18 mouse cellular contexts compared by ENCODE assay signal in the genomic region with DNA sequence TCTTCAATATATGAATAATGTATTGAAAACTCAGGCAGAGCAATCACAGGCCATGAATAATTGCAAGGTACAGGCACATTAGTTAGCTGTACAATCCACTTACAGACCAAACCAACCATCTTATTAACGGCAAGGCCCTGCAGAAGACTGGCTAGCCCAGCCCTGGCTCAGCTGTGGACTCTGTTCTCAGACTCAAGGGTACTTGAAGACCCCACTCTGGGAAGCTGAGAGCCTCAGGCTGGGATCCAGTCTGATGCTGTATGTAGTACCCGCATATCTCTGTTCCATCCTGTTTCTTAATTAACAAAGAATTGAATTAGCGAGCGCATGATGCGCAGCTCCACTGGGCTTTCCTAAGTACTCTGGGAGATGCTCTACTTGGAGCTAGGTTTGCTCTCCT.
DNase-seq lines count a peak whose midpoint lies in the region; ATAC-seq lines count a peak whose summit lies in the region.
"Had no signal": no experiment of that assay in that cellular context is flagged by ENCODE, and none has a peak within 500 bp of the region (broad histone marks: within the 10 kb centered on the region; RNA-seq: fewer than 3 reads in every experiment).

No protein-coding gene starts in this region.

- H3K9ac ChIP-seq in hindbrain, embryonic 14.5 days: no peak overlapping the region
- no peak overlapping the region for H3K9ac ChIP-seq in hindbrain, embryonic 11.5 days (ENCODE audit: low read depth, low read length)
- H3K9ac ChIP-seq in midbrain, embryonic 16.5 days (ENCODE audit: low read depth, low read length): no peak overlapping the region
- H3K9ac ChIP-seq: forebrain, embryonic 13.5 days; heart, embryonic 15.5 days had no signal

- no peaks in the 10 kb centered on the region for H3K36me3 ChIP-seq in hindbrain, embryonic 14.5 days (replicated peaks; ENCODE audit: control insufficient read depth, insufficient read depth)
- H3K36me3 ChIP-seq in hindbrain, embryonic 11.5 days (ENCODE audit: control insufficient read depth, insufficient read depth, low read length): no peaks in the 10 kb centered on the region
- no peaks in the 10 kb centered on the region for H3K36me3 ChIP-seq in midbrain, embryonic 16.5 days (ENCODE audit: control insufficient read depth, insufficient read depth, low read length)
- H3K36me3 ChIP-seq: embryonic facial prominence, embryonic 10.5 days; heart, embryonic 15.5 days had no signal

- peaks cover 10% of the 10 kb centered on the region; the same call in 1 of the 2 replicates for H3K4me1 ChIP-seq in hindbrain, embryonic 14.5 days (replicated peaks; ENCODE audit: control insufficient read depth, insufficient read depth, low read length)
- no peaks in the 10 kb centered on the region for H3K4me1 ChIP-seq in hindbrain, embryonic 11.5 days (replicated peaks; ENCODE audit: control insufficient read depth, insufficient read depth, low read length)
- peaks cover 6% of the 10 kb centered on the region; the same call in 1 of the 2 replicates for H3K4me1 ChIP-seq in midbrain, embryonic 16.5 days (ENCODE audit: control insufficient read depth, insufficient read depth, low read length)
- H3K4me1 ChIP-seq: heart, embryonic 15.5 days had no signal

- peak; percentile 27 for DNase-seq in hindbrain, embryonic 14.5 days (ENCODE audit: low spot score)
- DNase-seq in hindbrain, embryonic 11.5 days (ENCODE audit: low spot score): no peak
- DNase-seq in urinary bladder, adult 2 months (ENCODE audit: low spot score): peak; percentile 6
- no peak for DNase-seq in urinary bladder, postnatal 25 days (ENCODE audit: low spot score)
- DNase-seq in yolk sac, embryonic 10.5 days (ENCODE audit: low spot score): no peak
- DNase-seq: adrenal gland, postnatal 14 days; cerebellum, adult 2 months; cerebellum, postnatal 10 days; gastrocnemius, postnatal 10 days; heart, adult 2 months; heart, postnatal 14 days had no signal

- no peak overlapping the region for H3K4me2 ChIP-seq in hindbrain, embryonic 14.5 days (replicated peaks)
- no peak overlapping the region for H3K4me2 ChIP-seq in hindbrain, embryonic 11.5 days (replicated peaks; ENCODE audit: low read depth, low read length)
- no peak overlapping the region for H3K4me2 ChIP-seq in midbrain, embryonic 16.5 days (ENCODE audit: low read length)
- H3K4me2 ChIP-seq: forebrain, embryonic 13.5 days; heart, embryonic 11.5 days; heart, embryonic 15.5 days had no signal

- H3K27me3 ChIP-seq in hindbrain, embryonic 14.5 days (ENCODE audit: control insufficient read depth, insufficient read depth, low read length): no peaks in the 10 kb centered on the region
- H3K27me3 ChIP-seq in hindbrain, embryonic 11.5 days (ENCODE audit: control insufficient read depth, insufficient read depth, low read length): no peaks in the 10 kb centered on the region
- no peaks in the 10 kb centered on the region for H3K27me3 ChIP-seq in midbrain, embryonic 16.5 days (ENCODE audit: control insufficient read depth, insufficient read depth, low read depth, low read length)
- H3K27me3 ChIP-seq: forebrain, embryonic 13.5 days; heart, embryonic 15.5 days had no signal

- peak overlapping the region; percentile 57; the same call in 1 of the 2 replicates for H3K27ac ChIP-seq in hindbrain, embryonic 14.5 days
- no peak overlapping the region for H3K27ac ChIP-seq in hindbrain, embryonic 11.5 days (ENCODE audit: low read depth, low read length)
- peak overlapping the region; percentile 43; the same call in 1 of the 2 replicates for H3K27ac ChIP-seq in midbrain, embryonic 16.5 days (ENCODE audit: low read length)
- H3K27ac ChIP-seq: embryonic facial prominence, embryonic 10.5 days; forebrain, embryonic 13.5 days; heart, adult 2 months; heart, embryonic 15.5 days had no signal

- H3K9me3 ChIP-seq in hindbrain, embryonic 14.5 days (ENCODE audit: control insufficient read depth, low read length): no peaks in the 10 kb centered on the region
- H3K9me3 ChIP-seq in hindbrain, embryonic 11.5 days (ENCODE audit: control insufficient read depth, low read length): no peaks in the 10 kb centered on the region
- H3K9me3 ChIP-seq in midbrain, embryonic 16.5 days (replicated peaks; ENCODE audit: control insufficient read depth, low read length, poor library complexity, severe bottlenecking): no peaks in the 10 kb centered on the region
- H3K9me3 ChIP-seq: embryonic facial prominence, embryonic 10.5 days; forebrain, embryonic 13.5 days; heart, embryonic 15.5 days had no signal

- no peak for ATAC-seq in hindbrain, embryonic 14.5 days (ENCODE audit: low FRiP score)
- no peak for ATAC-seq in hindbrain, embryonic 11.5 days (ENCODE audit: low FRiP score)
- ATAC-seq in midbrain, embryonic 16.5 days: no peak
- ATAC-seq: activated CD4-positive, CD25-positive, alpha-beta regulatory T cell, adult 4 months; forebrain, embryonic 13.5 days; Patski had no signal

- WGBS in hindbrain, embryonic 14.5 days: 65% methylated on average over 5 of the region's 5 CpGs
- WGBS in hindbrain, embryonic 11.5 days: 90% methylated on average over 5 of the region's 5 CpGs
- WGBS in midbrain, embryonic 16.5 days: 71% methylated on average over 5 of the region's 5 CpGs

- no peak overlapping the region for H3K4me3 ChIP-seq in hindbrain, embryonic 14.5 days (replicated peaks; ENCODE audit: low read length)
- H3K4me3 ChIP-seq in hindbrain, embryonic 11.5 days (ENCODE audit: low read depth, low read length): no peak overlapping the region
- no peak overlapping the region for H3K4me3 ChIP-seq in midbrain, embryonic 16.5 days (ENCODE audit: low read depth, low read length)
- H3K4me3 ChIP-seq: embryonic facial prominence, embryonic 10.5 days; forebrain, embryonic 13.5 days; heart, adult 2 months; heart, embryonic 15.5 days had no signal

Comparison
In these comparisons a context has a peak if more than half of its experiments do, and no peak if none do; other contexts are left out.
1. DNase-seq: peak in hindbrain, embryonic 14.5 days (single experiment) and urinary bladder, adult 2 months (single experiment); none in hindbrain, embryonic 11.5 days (single experiment), urinary bladder, postnatal 25 days (single experiment) and yolk sac, embryonic 10.5 days (single experiment).